Mouse (Mus musculus): Measurements from ENCODE around the gene Gm17535. TPM values are rescaled to one million over a fixed set of nuclear protein-coding genes. Genes with fewer than 3 reads are reported as not detected.
"Not testable (repeated sequence)": the region's sequence is repeated elsewhere in the genome, so short reads cannot be mapped to it uniquely, and the experiment has no call there.

Gm17535 gene
- total RNA-seq, 1 experiment = not detected

DNA sequence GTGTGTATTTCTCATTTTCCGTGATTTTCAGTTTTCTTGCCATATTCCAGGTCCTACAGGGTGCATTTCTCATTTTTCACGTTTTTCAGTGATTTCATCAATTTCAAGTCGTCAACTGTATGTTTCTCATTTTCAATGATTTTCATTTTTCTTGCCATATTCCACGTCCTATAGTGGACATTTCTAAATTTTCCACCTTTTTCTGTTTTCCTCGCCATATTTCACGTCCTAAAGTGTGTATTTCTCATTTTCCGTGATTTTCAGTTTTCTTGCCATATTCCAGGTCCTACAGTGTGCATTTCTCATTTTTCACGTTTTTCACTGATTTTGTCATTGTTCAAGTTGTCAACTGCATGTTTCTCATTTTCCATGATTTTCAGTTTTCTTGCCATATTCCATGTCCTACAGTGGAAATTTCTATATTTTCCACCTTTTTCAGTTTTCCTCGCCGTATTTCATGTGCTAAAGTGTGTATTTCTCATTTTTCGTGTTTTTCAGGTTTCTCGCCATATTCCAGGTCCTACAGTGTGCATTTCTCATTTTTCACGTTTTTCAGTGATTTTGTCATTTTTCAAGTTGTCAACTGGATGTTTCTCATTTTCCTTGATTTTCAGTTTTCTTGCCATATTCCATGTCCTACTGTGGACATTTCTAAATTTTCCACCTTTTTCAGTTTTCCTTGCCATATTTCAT lies 11.9 kb upstream of the Gm17535 start:
- H3K36me3 ChIP-seq (ENCODE audit: control insufficient read depth, insufficient read depth, low read length, poor library complexity, severe bottlenecking); H3K9me3 ChIP-seq (ENCODE audit: control insufficient read depth, insufficient read depth, low read depth, low read length); H3K4me3 ChIP-seq (ENCODE audit: insufficient read depth in 1 of 2, low read depth in 1 of 2, low read length in 2 of 2, poor library complexity in 1 of 2, severe bottlenecking in 1 of 2); H3K27ac ChIP-seq (ENCODE audit: insufficient read depth, low read depth, low read length, poor library complexity, severe bottlenecking); H3K9ac ChIP-seq (ENCODE audit: insufficient read depth, low read depth, low read length, poor library complexity, severe bottlenecking); H3K4me1 ChIP-seq (ENCODE audit: control insufficient read depth in 2 of 2, insufficient read depth in 2 of 2, low read length in 2 of 2, poor library complexity in 1 of 2); in situ Hi-C loops (cut with MboI; ENCODE audit: low sequenced_read_pairs in 2 of 2, unreplicated experiment in 2 of 2); DNase-seq (ENCODE audit: low read depth, low spot score): not testable (repeated sequence)

DNA sequence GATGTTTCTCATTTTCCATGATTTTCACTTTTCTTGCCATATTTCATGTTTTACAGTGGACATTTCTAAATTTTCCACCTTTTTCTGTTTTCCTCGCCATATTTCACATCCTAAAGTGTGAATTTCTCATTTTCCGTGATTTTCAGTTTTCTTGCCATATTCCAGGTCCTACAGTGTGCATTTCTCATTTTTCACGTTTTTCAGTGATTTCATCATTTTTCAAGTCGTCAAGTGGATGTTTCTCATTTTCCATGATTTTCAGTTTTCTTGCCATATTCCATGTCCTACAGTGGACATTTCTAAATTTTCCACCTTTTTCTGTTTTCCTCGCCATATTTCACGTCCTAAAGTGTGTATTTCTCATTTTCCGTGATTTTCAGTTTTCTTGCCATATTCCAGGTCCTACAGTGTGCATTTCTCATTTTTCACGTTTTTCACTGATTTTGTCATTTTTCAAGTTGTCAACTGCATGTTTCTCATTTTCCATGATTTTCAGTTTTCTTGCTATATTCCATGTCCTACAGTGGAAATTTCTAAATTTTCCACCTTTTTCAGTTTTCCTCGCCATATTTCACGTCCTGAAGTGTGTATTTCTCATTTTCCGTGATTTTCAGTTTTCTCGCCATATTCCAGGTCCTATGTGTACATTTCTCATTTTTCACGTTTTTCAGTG lies 11.0 kb upstream of the Gm17535 start, which contains the start of gene Gm10718:
Gene Gm10718 (plus strand): TSS at position 236 of the 673 bp plus-strand sequence.
- DNase-seq (ENCODE audit: low read depth, low spot score); H3K27ac ChIP-seq (ENCODE audit: insufficient read depth, low read depth, low read length, poor library complexity, severe bottlenecking); H3K4me3 ChIP-seq (ENCODE audit: insufficient read depth in 1 of 2, low read depth in 1 of 2, low read length in 2 of 2, poor library complexity in 1 of 2, severe bottlenecking in 1 of 2); in situ Hi-C loops (cut with MboI; ENCODE audit: low sequenced_read_pairs in 2 of 2, unreplicated experiment in 2 of 2); H3K36me3 ChIP-seq (ENCODE audit: control insufficient read depth, insufficient read depth, low read length, poor library complexity, severe bottlenecking); H3K9me3 ChIP-seq (ENCODE audit: control insufficient read depth, insufficient read depth, low read depth, low read length); H3K9ac ChIP-seq (ENCODE audit: insufficient read depth, low read depth, low read length, poor library complexity, severe bottlenecking); H3K4me1 ChIP-seq (ENCODE audit: control insufficient read depth in 2 of 2, insufficient read depth in 2 of 2, low read length in 2 of 2, poor library complexity in 1 of 2): not testable (repeated sequence)

DNA sequence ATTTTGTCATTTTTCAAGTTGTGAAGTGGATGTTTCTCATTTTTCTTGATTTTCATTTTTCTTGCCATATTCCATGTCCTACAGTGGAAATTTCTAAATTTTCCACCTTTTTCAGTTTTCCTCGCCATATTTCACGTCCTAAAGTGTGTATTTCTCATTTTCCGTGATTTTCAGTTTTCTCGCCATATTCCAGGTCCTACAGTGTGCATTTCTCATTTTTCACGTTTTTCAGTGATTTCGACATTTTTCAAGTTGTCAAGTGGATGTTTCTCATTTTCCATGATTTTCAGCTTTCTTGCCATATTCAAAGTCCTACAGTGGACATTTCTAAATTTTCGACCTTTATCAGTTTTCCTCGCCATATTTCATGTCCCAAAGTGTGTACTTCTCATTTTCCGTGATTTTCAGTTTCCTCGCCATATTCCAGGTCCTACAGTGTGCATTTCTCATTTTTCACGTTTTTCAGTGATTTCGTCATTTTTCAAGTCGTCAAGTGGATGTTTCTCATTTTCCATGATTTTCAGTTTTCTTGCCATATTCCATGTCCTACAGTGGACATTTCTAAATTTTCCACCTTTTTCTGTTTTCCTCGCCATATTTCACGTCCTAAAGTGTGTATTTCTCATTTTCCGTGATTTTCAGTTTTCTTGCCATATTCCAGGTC lies 10.3 kb upstream of the Gm17535 start:
- H3K36me3 ChIP-seq (ENCODE audit: control insufficient read depth, insufficient read depth, low read length, poor library complexity, severe bottlenecking); H3K4me1 ChIP-seq (ENCODE audit: control insufficient read depth in 2 of 2, insufficient read depth in 2 of 2, low read length in 2 of 2, poor library complexity in 1 of 2); H3K27ac ChIP-seq (ENCODE audit: insufficient read depth, low read depth, low read length, poor library complexity, severe bottlenecking); H3K9ac ChIP-seq (ENCODE audit: insufficient read depth, low read depth, low read length, poor library complexity, severe bottlenecking); DNase-seq (ENCODE audit: low read depth, low spot score); H3K4me3 ChIP-seq (ENCODE audit: insufficient read depth in 1 of 2, low read depth in 1 of 2, low read length in 2 of 2, poor library complexity in 1 of 2, severe bottlenecking in 1 of 2); in situ Hi-C loops (cut with MboI; ENCODE audit: low sequenced_read_pairs in 2 of 2, unreplicated experiment in 2 of 2); H3K9me3 ChIP-seq (ENCODE audit: control insufficient read depth, insufficient read depth, low read depth, low read length): not testable (repeated sequence)

DNA sequence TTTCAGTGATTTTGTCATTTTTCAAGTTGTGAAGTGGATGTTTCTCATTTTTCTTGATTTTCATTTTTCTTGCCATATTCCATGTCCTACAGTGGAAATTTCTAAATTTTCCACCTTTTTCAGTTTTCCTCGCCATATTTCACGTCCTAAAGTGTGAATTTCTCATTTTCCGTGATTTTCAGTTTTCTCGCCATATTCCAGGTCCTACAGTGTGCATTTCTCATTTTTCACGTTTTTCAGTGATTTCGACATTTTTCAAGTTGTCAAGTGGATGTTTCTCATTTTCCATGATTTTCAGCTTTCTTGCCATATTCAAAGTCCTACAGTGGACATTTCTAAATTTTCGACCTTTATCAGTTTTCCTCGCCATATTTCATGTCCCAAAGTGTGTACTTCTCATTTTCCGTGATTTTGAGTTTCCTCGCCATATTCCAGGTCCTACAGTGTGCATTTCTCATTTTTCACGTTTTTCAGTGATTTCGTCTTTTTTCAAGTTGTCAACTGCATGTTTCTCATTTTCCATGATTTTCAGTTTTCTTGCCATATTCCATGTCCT lies 9.4 kb upstream of the Gm17535 start, which contains the start of gene Gm10717:
Gene Gm10717 (plus strand): TSS at position 506 of the 556 bp plus-strand sequence.
- H3K9me3 ChIP-seq (ENCODE audit: control insufficient read depth, insufficient read depth, low read depth, low read length); H3K27ac ChIP-seq (ENCODE audit: insufficient read depth, low read depth, low read length, poor library complexity, severe bottlenecking); DNase-seq (ENCODE audit: low read depth, low spot score); H3K4me3 ChIP-seq (ENCODE audit: insufficient read depth in 1 of 2, low read depth in 1 of 2, low read length in 2 of 2, poor library complexity in 1 of 2, severe bottlenecking in 1 of 2); in situ Hi-C loops (cut with MboI; ENCODE audit: low sequenced_read_pairs in 2 of 2, unreplicated experiment in 2 of 2); H3K4me1 ChIP-seq (ENCODE audit: control insufficient read depth in 2 of 2, insufficient read depth in 2 of 2, low read length in 2 of 2, poor library complexity in 1 of 2); H3K9ac ChIP-seq (ENCODE audit: insufficient read depth, low read depth, low read length, poor library complexity, severe bottlenecking); H3K36me3 ChIP-seq (ENCODE audit: control insufficient read depth, insufficient read depth, low read length, poor library complexity, severe bottlenecking): not testable (repeated sequence)

DNA sequence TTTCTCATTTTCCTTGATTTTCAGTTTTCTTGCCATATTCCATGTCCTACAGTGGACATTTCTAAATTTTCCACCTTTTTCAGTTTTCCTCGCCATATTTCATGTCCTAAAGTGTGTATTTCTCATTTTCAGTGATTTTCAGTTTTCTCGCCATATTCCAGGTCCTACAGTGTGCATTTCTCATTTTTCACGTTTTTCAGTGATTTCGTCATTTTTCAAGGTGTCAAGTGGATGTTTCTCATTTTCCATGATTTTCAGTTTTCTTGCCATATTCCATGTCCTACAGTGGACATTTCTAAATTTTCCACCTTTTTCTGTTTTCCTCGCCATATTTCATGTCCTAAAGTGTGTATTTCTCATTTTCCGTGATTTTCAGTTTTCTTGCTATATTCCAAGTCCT lies 8.7 kb upstream of the Gm17535 start:
- DNase-seq (ENCODE audit: low read depth, low spot score); H3K4me1 ChIP-seq (ENCODE audit: control insufficient read depth in 2 of 2, insufficient read depth in 2 of 2, low read length in 2 of 2, poor library complexity in 1 of 2); H3K27ac ChIP-seq (ENCODE audit: insufficient read depth, low read depth, low read length, poor library complexity, severe bottlenecking); H3K4me3 ChIP-seq (ENCODE audit: insufficient read depth in 1 of 2, low read depth in 1 of 2, low read length in 2 of 2, poor library complexity in 1 of 2, severe bottlenecking in 1 of 2); H3K9me3 ChIP-seq (ENCODE audit: control insufficient read depth, insufficient read depth, low read depth, low read length); H3K9ac ChIP-seq (ENCODE audit: insufficient read depth, low read depth, low read length, poor library complexity, severe bottlenecking); H3K36me3 ChIP-seq (ENCODE audit: control insufficient read depth, insufficient read depth, low read length, poor library complexity, severe bottlenecking); in situ Hi-C loops (cut with MboI; ENCODE audit: low sequenced_read_pairs in 2 of 2, unreplicated experiment in 2 of 2): not testable (repeated sequence)

DNA sequence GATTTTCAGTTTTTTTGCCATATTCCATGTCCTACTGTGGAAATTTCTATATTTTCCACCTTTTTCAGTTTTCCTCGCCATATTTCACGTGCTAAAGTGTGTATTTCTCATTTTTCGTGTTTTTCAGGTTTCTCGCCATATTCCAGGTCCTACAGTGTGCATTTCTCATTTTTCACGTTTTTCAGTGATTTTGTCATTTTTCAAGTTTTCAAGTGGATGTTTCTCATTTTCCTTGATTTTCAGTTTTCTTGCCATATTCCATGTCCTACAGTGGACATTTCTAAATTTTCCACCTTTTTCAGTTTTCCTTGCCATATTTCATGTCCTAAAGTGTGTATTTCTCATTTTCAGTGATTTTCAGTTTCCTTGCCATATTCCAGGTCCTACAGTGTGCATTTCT lies 8.3 kb upstream of the Gm17535 start:
- in situ Hi-C loops (cut with MboI; ENCODE audit: low sequenced_read_pairs in 2 of 2, unreplicated experiment in 2 of 2); DNase-seq (ENCODE audit: low read depth, low spot score); H3K36me3 ChIP-seq (ENCODE audit: control insufficient read depth, insufficient read depth, low read length, poor library complexity, severe bottlenecking): not testable (repeated sequence)

DNA sequence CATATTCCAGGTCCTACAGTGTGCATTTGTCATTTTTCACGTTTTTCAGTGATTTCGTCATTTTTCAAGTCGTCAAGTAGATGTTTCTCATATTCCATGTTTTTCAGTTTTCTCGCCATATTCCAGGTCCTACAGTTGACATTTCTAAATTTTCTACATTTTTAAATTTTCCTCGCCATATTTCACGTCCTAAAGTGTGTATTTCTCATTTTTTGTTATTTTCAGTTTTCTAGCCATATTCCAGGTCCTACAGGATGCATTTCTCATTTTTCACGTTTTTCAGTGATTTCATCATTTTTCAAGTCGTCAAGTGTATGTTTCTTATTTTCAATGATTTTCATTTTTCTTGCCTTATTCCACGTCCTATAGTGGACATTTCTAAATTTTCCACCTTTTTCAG lies 7.7 kb upstream of the Gm17535 start:
- in situ Hi-C loops (cut with MboI; ENCODE audit: low sequenced_read_pairs in 2 of 2, unreplicated experiment in 2 of 2) = not testable (repeated sequence)

More for the DNA sequence above, 8.3 kb upstream of the Gm17535 start:
- not testable (repeated sequence) for H3K27ac ChIP-seq (ENCODE audit: insufficient read depth, low read depth, low read length, poor library complexity, severe bottlenecking); H3K9me3 ChIP-seq (ENCODE audit: control insufficient read depth, insufficient read depth, low read depth, low read length); H3K4me3 ChIP-seq (ENCODE audit: insufficient read depth in 1 of 2, low read depth in 1 of 2, low read length in 2 of 2, poor library complexity in 1 of 2, severe bottlenecking in 1 of 2); H3K4me1 ChIP-seq (ENCODE audit: control insufficient read depth in 2 of 2, insufficient read depth in 2 of 2, low read length in 2 of 2, poor library complexity in 1 of 2); H3K9ac ChIP-seq (ENCODE audit: insufficient read depth, low read depth, low read length, poor library complexity, severe bottlenecking)

DNA sequence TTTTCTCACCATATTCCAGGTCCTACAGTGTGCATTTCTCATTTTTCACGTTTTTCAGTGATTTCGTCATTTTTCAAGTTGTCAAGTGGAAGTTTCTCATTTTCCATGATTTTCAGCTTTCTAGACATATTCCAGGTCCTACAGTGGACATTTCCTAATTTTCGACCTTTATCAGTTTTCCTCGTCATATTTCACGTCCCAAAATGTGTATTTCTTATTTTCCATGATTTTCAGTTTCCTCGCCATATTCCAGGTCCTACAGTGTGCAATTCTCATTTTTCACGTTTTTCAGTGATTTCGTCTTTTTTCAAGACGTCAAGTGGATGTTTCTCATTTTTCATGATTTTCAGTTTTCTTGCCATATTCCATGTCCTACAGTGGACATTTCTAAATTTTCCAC lies 7.2 kb upstream of the Gm17535 start:
- H3K4me1 ChIP-seq (ENCODE audit: control insufficient read depth in 2 of 2, insufficient read depth in 2 of 2, low read length in 2 of 2, poor library complexity in 1 of 2); DNase-seq (ENCODE audit: low read depth, low spot score); in situ Hi-C loops (cut with MboI; ENCODE audit: low sequenced_read_pairs in 2 of 2, unreplicated experiment in 2 of 2); H3K9me3 ChIP-seq (ENCODE audit: control insufficient read depth, insufficient read depth, low read depth, low read length); H3K9ac ChIP-seq (ENCODE audit: insufficient read depth, low read depth, low read length, poor library complexity, severe bottlenecking); H3K36me3 ChIP-seq (ENCODE audit: control insufficient read depth, insufficient read depth, low read length, poor library complexity, severe bottlenecking); H3K27ac ChIP-seq (ENCODE audit: insufficient read depth, low read depth, low read length, poor library complexity, severe bottlenecking); H3K4me3 ChIP-seq (ENCODE audit: insufficient read depth in 1 of 2, low read depth in 1 of 2, low read length in 2 of 2, poor library complexity in 1 of 2, severe bottlenecking in 1 of 2): not testable (repeated sequence)

More for the DNA sequence above, 7.7 kb upstream of the Gm17535 start:
- not testable (repeated sequence) for H3K4me1 ChIP-seq (ENCODE audit: control insufficient read depth in 2 of 2, insufficient read depth in 2 of 2, low read length in 2 of 2, poor library complexity in 1 of 2); H3K9ac ChIP-seq (ENCODE audit: insufficient read depth, low read depth, low read length, poor library complexity, severe bottlenecking); DNase-seq (ENCODE audit: low read depth, low spot score); H3K9me3 ChIP-seq (ENCODE audit: control insufficient read depth, insufficient read depth, low read depth, low read length); H3K4me3 ChIP-seq (ENCODE audit: insufficient read depth in 1 of 2, low read depth in 1 of 2, low read length in 2 of 2, poor library complexity in 1 of 2, severe bottlenecking in 1 of 2); H3K27ac ChIP-seq (ENCODE audit: insufficient read depth, low read depth, low read length, poor library complexity, severe bottlenecking); H3K36me3 ChIP-seq (ENCODE audit: control insufficient read depth, insufficient read depth, low read length, poor library complexity, severe bottlenecking)
